Mouse (Mus musculus): ENCODE measurements around the gene Them4. TPM values are rescaled to one million over a fixed set of nuclear protein-coding genes. Genes with fewer than 3 reads are reported as not detected.

The Them4 gene
- total and polyA plus RNA-seq, 3 experiments: 0.81 to 1.4 TPM; not detected in 1

- TF ChIP-seq MXI1 (IDR thresholded peaks at IDR 0.05; ENCODE audit: low read depth, low read length): no peak
- no peak for TF ChIP-seq TCF12 (IDR thresholded peaks at IDR 0.05; ENCODE audit: low read depth, low read length)
- no peaks in the 10 kb centered on the region for H3K4me1 ChIP-seq (ENCODE audit: control insufficient read depth in 1 of 2, insufficient read depth in 2 of 2, low read length in 2 of 2)
- H3K9me3 ChIP-seq (replicated peaks; ENCODE audit: insufficient read depth, low read length): no peaks in the 10 kb centered on the region
- H3K27ac ChIP-seq (ENCODE audit: control insufficient read depth, low read depth, low read length): no peak overlapping the region
- H3K27me3 ChIP-seq (ENCODE audit: control insufficient read depth in 1 of 2, insufficient read depth in 2 of 2, low read length in 2 of 2): no peaks in the 10 kb centered on the region
- H3K79me2 ChIP-seq (ENCODE audit: control insufficient read depth, insufficient read depth, low read length, poor library complexity): no peaks in the 10 kb centered on the region
- H3K9ac ChIP-seq (ENCODE audit: control insufficient read depth, low read depth, low read length, poor library complexity, severe bottlenecking): no peak overlapping the region
- no peak for DNase-seq (ENCODE audit: low read depth, low spot score)
- H3K36me3 ChIP-seq (ENCODE audit: control insufficient read depth in 1 of 2, insufficient read depth in 2 of 2, low read length in 2 of 2): no peaks in the 10 kb centered on the region
- no peak overlapping the region for H3K4me3 ChIP-seq (ENCODE audit: control insufficient read depth in 1 of 2, insufficient read depth in 1 of 2, low read depth in 2 of 2, low read length in 2 of 2)
These were observed 38.3 kb downstream of the Them4 start for GRCm38 (mm10) chr3:94348146-94348545.

- H3K27ac ChIP-seq (ENCODE audit: control insufficient read depth, low read depth, low read length): no peak overlapping the region
- no peak overlapping the region for H3K9ac ChIP-seq (ENCODE audit: control insufficient read depth, low read depth, low read length, poor library complexity, severe bottlenecking)
- TF ChIP-seq UBTF (IDR thresholded peaks at IDR 0.05; ENCODE audit: borderline replicate concordance, insufficient read depth, low read depth, low read length) (no peak), JUND (IDR thresholded peaks at IDR 0.05; ENCODE audit: low read depth, low read length) (no peak), RAD21 (IDR thresholded peaks at IDR 0.05; ENCODE audit: low read depth, low read length) (peak; percentile 39), MYC (IDR thresholded peaks at IDR 0.05; ENCODE audit: low read depth, low read length) (no peak), MYB (IDR thresholded peaks at IDR 0.05; ENCODE audit: low read depth, low read length) (no peak), MAFK (IDR thresholded peaks at IDR 0.05; ENCODE audit: borderline replicate concordance, low read depth, low read length) (no peak), NELFE (IDR thresholded peaks at IDR 0.05; ENCODE audit: low read depth, low read length) (no peak), CHD1 (IDR thresholded peaks at IDR 0.05; ENCODE audit: low read depth, low read length) (no peak), MAZ (IDR thresholded peaks at IDR 0.05; ENCODE audit: low read depth, low read length) (no peak), BHLHE40 (IDR thresholded peaks at IDR 0.05; ENCODE audit: borderline replicate concordance, low read depth, low read length) (no peak), E2F4 (IDR thresholded peaks at IDR 0.05; ENCODE audit: borderline replicate concordance, low read depth, low read length) (no peak), SIN3A (IDR thresholded peaks at IDR 0.05; ENCODE audit: low read length) (no peak), POLR2AphosphoS5 (IDR thresholded peaks at IDR 0.05; ENCODE audit: borderline replicate concordance, low read depth, low read length) (no peak), CTCF (IDR thresholded peaks at IDR 0.05 in 2 of 3, conservative IDR thresholded peaks at IDR 0.05 in 1 of 3; ENCODE audit: control insufficient read depth in 1 of 3, insufficient read depth in 1 of 3, low read depth in 2 of 3, low read length in 3 of 3, poor library complexity in 1 of 3, severe bottlenecking in 1 of 3) (peak; percentile 39 to 52 (median 43)), RCOR1 (IDR thresholded peaks at IDR 0.05; ENCODE audit: low read depth, low read length) (no peak), EP300 (IDR thresholded peaks at IDR 0.05; ENCODE audit: low read depth in 1 of 2, low read length in 2 of 2) (no peak), GABPA (IDR thresholded peaks at IDR 0.05; ENCODE audit: low read depth, low read length) (no peak), CHD2 (IDR thresholded peaks at IDR 0.05; ENCODE audit: low read length) (no peak), SMC3 (IDR thresholded peaks at IDR 0.05; ENCODE audit: low read depth, low read length) (peak; percentile 57), MEF2A (IDR thresholded peaks at IDR 0.05; ENCODE audit: extremely low read depth, insufficient replicate concordance, low read depth, low read length, poor library complexity, severe bottlenecking) (no peak), TBP (IDR thresholded peaks at IDR 0.05; ENCODE audit: low read depth, low read length) (no peak), MXI1 (IDR thresholded peaks at IDR 0.05; ENCODE audit: low read depth, low read length) (no peak), HCFC1 (IDR thresholded peaks at IDR 0.05; ENCODE audit: low read depth, low read length) (no peak), ZC3H11A (IDR thresholded peaks at IDR 0.05; ENCODE audit: low read depth, low read length) (no peak), MAX (IDR thresholded peaks at IDR 0.05; ENCODE audit: low read length) (no peak), POLR2AphosphoS2 (IDR thresholded peaks at IDR 0.05; ENCODE audit: low read length) (no peak)
- H3K9me3 ChIP-seq (replicated peaks; ENCODE audit: insufficient read depth, low read length): no peaks in the 10 kb centered on the region
- no peak overlapping the region for H3K4me3 ChIP-seq (ENCODE audit: control insufficient read depth in 1 of 2, insufficient read depth in 1 of 2, low read depth in 2 of 2, low read length in 2 of 2)
- peak; percentile 35 for DNase-seq (ENCODE audit: low read depth, low spot score)
- peaks cover 6 to 8% of the 10 kb centered on the region in 2 experiments; a peak in 3 of 4 replicates for H3K27me3 ChIP-seq (ENCODE audit: control insufficient read depth in 1 of 2, insufficient read depth in 2 of 2, low read length in 2 of 2)
- no peaks in the 10 kb centered on the region for H3K36me3 ChIP-seq (ENCODE audit: control insufficient read depth in 1 of 2, insufficient read depth in 2 of 2, low read length in 2 of 2)
- no peaks in the 10 kb centered on the region for H3K79me2 ChIP-seq (ENCODE audit: control insufficient read depth, insufficient read depth, low read length, poor library complexity)
- no peaks in the 10 kb centered on the region for H3K4me1 ChIP-seq (ENCODE audit: control insufficient read depth in 1 of 2, insufficient read depth in 2 of 2, low read length in 2 of 2)
These were observed 50.9 kb downstream of the Them4 start for GRCm38 (mm10) chr3:94360812-94361211.

All from MEL (cell line).